Mouse (Mus musculus) brain, adult 2 months (tissue): ENCODE measurements around the gene Cox7a1.
"Not testable (repeated sequence)": the region's sequence is repeated elsewhere in the genome, so short reads cannot be mapped to it uniquely, and the experiment has no call there.

Experiments
- DNase-seq: peaks from one replicate; pipeline ENCODE4 v3.0.0; 2011; ENCODE audit warnings: low read depth, low spot score

Cox7a1 gene

DNA sequence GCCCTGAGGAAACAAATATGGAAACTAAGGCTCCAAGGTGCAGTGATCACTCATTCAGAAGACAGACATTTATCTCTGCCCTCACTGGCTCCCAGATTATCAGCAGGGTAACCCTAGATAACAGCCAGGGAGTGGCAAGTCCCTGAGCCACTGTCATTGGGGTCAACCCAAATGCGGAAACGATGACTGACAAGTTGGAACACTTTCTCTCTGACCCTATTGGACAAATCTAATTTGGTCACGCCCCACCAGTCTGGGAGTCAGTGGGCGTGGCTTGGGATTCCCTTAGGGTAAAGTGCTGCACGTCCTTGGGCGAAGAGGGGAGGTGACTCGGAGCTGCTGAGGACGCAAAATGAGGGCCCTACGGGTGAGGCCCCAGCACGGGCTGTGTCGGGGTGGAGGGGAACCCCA, at the start of gene Cox7a1:
Cox7a1 (plus strand) TSS at position 266 of the 411 bp plus-strand sequence.
- peak; percentile 83 for DNase-seq

DNA sequence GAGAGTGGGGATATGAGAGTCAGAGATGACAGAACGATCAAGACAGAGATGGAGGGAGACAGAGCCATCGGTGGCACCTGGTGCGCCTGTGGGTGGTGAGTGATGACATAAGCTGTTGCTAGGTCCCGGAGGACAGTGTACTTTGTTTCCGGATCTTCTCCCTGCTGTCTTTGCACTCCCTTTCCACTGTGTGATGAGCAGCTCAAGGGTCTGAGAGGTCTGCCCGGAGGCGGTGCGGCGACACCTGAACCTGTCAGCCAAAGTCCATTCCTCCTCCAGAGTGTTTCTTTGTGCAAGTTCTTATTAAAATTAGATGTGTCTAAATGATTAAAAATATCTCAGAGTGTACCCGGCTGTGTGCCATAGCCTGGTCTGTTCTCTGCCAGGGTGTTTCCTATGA, 47.1 kb upstream of the Cox7a1 start:
- peak; percentile 30 for DNase-seq

DNA sequence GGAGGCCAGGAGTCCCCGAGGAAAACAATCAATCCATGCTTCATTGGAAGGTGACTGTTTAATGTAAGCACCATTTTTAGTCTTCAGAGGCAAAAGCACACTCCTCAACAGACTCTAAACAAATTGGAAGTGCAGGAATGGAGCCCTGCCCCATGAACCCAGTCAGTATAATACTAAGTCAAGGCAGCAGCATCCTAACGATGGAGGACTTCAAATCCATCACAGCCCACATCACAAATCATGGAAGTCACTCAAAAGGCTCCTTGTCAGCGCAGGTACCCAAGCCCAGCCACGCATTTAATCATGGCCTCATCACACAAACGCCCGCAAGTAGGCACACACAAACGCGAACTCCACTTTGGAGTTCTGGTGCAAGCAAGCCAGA, 40.8 kb upstream of the Cox7a1 start:
- DNase-seq = no peak

DNA sequence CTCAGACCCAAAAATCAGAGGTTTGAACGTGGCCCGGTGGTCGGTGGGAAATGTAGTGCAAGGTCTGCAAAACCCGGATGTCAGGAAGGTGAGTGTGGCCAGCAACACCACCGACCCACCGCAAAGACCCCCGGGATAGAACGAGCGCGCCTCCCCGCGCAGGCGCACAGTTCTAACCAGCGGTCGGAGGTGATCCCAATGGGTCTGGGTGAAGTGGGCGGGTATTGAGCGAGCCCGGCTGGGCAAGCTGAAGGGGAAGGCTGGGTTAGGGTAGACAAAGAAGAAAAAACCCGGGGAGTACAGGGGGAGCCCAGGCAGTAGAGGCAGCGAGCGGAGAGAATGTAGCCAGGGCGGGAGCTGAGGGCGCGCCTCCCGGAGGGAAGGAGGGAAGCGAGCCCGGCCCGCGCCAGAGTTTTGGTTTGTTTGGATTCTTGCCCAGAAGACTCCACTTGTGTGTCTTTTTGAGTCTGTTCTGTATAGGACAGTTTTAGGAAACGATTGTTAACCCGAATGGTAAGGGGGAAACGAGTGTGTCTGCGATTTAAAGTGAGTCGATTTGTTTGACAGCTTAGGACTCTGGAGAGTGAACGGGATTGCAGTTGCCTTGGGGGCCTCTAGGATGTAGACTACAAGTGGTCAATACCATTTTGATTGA, 40.3 kb upstream of the Cox7a1 start:
- DNase-seq = peak; percentile 77

DNA sequence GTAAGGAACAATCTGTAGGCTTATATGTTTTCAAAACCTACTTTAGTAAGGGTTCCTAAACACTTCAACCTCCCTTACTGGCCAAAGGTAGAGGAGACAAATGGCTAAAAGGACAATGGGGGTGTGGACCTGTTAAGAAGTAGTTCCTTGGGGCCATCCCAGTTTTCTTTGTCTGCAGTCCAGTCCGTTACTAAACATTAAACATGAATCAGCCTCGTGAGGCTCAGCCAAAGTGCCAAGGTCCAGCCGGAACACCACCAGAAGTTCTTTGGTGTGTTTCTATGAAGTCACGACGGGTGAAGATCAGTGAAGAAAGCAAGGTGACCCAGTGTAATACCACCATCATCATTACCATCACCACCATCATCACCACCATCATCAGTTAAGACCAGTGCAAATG, 36.9 kb upstream of the Cox7a1 start:
- no peak for DNase-seq

DNA sequence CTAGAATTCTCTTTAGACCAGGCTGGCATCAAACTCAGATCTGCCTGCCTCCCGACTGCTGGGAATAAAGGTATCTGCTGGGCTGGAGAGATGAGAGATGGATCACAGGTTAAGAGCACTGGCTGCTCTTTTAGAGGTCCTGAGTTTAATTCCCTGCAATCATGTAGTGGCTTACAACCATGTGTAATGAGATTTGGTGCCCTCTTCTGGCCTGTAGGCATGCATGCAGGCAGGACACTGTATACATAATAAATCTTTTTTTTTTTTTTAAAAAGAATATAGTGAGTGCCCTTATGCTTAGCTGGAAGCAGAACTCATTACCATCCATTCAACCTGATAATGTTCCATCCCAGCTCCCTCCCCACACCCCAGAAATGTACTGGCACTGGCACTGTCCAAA, 29.9 kb upstream of the Cox7a1 start:
- DNase-seq = no peak

DNA sequence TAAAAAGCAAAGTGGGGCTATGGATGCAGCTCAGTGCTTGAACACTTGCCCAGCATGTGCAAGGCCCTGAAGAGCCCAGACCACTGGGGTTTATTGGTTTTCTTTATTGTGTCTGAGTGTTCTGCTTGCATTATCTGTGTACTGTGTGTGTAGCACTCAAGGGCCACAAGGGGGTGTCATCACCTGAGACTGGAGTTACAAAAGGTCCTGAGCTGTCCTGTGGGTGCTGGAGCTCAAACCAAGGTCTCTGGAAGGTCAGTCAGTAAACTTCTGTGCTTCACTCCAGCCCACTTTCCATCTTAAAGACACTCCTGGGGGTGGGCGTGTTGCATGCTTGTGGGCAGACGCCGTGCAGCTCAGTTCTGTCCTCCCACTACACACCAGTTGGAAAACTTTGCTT, 28.4 kb upstream of the Cox7a1 start:
- no peak for DNase-seq

DNA sequence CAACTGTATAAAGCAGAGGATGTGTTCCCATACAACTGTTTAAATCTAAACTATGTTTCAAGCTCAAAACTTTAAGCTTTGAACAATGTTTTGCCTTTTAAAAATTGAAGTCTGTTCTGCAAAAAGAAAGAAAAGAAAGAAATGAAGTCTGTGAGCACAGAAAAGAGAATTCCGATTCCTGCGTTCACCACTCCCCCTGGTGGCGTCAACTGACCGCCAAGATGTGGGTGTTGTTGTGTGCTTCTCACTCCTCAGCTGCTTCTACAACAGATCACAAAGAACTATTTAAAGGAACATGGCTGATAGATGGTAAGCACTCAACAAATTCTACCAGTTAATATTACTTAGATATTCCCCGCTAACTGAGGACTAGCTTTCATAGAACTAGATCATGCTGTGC, 20.8 kb upstream of the Cox7a1 start:
- peak; percentile 24 for DNase-seq

DNA sequence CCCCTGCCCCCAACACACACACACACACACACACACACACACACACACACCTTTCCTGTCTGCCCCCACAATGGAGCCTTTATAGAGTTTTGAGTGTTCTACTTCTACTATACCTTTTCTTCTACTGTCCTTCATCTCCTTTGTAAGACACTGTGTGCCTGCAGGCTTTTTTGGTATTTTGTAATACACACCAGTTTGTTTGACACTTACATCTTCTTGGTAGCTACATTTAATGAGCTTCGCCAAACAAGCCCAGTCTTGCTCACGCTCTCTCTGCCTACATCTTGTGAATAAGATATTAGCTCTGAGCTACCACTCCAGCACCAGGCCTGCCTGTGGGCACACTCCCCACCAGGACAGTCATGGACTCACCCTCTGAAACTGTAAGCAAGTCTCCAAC, 19.2 kb upstream of the Cox7a1 start:
- no peak for DNase-seq

DNA sequence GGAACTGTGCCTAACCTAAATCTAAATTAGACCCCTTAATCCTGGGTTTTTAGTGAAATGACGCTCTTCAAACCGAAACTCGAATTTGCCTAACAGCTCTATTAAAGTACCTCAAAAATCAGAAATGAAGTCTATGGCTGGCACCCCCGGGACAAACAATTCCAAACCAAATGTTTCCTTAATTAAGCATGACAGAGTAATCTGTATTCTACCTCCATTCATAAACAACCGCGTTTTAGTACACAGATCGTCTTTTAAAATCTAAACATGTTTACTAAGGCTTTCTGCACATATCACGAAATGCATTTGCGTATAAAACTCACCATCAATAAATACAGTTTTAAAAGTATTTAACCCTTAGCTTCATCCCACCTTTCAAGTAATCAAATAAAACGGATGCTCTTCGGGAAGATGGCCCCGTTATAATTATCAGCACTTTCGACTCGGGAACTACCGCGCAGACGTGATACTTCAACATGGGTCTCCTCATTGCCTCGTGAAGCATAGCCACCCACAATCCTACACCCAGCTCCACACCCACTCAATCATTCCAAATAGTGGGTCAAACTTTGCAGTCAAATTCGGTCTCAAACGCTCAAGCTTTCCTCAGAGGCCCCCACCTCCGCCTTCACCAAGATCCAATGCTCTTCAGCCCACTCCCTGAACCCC, 14.9 kb upstream of the Cox7a1 start:
- peak; percentile 61 for DNase-seq

DNA sequence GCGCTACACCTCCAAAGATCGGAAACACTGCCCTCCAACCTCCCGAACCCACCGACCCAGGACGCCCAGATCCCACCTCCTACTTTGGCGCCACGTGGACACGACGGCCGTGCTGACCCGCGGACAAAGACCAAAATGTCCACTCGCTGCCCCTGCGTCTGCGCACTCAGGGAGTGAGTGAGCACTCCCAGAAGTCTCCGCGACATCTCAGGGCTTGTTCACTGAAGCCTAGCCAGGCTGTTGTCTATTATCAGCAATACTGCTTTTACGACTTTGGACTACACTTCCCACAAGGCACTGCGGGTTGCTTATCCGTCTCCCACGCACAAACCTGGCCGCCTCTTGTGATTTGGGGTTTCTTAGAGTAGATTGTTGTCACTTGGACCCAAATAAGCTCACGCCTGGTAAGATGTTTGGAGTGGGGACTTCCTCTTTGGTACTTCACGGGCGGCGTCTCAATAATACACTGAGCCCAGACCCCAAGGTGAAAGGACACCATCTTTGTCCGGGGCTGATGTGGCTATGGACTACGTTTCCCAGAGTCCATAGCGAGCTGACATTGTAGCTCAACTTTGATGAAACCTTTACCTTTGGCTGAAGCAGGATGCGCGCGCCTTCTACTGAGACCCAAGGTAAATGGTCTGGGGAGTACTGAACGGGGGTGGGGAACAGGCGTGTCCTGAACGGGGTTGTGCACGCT, 14.2 kb upstream of the Cox7a1 start, which contains the start of gene Zfp146:
Zfp146 (minus strand) TSS at position 168 of the 700 bp plus-strand sequence.
- DNase-seq = peak; percentile 99

DNA sequence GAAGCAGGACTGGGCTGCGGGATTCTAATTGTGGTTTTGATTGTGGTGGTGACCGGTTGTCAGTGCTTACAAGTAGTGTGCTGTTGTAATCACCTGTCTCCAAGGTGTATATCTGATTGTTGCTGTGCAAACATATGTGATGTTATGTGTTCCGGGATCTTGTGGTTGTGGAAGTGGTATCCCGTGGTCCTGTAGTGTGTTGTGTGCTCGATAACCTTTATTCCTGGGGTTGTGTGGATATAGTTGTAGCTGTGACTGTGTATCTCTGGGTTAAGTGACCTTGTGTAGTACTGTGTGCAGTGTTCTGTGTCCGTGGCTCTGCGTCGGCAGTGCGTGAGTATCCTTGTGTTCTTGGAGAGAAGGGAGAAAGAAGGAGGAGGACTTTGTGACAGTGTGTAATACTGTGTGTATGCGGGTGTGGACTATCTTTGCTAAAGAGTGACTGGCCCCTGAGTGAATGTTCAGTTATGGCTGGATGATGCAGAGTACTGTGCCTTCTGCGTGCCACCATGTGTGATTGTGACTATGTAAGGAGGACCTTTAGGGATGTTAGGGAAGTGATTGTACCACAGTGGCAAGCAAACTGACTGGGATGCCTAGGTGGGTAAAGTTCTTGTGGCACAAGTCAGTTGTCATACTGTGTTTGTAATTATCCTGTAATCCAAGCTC, 13.5 kb upstream of the Cox7a1 start:
- no peak for DNase-seq

DNA sequence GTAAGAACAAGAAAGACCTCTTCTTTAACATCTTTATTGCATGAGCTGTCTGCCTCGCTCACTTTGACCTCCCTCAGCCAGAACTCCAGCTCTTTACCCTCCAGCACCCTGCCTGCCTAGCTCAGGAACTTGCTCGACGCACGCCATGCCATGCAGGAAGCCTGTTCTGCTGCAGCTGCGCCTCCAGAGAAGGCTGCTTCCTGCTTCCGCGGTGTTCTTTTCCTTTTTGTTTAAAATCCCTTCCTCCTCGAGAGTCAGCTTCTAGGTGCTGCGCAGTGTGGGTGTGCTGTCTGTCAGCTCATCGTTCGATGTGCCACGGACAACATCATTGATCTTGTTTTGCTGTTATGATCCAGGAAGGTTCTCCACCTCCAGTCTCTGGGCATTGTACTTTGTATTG, 7.5 kb upstream of the Cox7a1 start:
- DNase-seq = no peak

DNA sequence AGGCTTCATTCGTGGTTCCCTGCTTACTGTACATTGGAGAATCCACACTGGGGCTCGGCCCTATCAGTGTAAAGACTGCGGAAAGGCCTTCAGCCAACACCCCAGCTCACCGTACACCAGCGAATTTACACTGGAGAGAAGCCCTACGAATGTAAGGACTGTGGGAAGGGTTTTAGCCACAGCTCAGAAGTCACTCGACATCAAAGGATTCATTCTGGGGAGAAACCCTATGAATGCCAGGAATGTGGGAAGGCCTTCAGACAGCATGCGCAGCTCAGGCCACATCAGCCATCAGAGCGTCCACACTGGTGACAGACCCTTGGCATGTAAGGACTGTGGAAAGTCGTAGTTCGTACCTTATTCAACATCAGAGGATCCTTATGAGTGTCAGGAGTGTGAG, 5.7 kb upstream of the Cox7a1 start:
- DNase-seq = no peak

DNA sequence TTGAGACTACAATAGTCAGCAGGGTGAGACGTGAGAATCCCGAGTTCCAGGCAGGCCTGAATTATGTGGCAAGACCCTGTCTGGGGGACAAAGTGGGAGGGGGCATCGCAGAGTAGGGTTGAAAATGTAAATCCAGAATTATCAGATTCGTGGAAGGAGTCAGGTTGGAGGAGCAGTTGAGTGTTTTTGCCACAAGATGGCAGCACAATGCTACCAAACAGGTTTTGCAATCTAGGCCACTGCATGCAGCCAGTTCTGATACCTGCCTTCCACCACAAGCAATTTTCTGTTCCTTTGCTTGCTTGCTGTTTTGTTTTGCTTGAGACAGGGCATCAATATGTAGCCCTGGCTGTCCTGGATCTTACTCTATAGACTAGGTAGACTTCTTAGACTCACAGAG, 2.6 kb upstream of the Cox7a1 start:
- peak; percentile 93 for DNase-seq

DNA sequence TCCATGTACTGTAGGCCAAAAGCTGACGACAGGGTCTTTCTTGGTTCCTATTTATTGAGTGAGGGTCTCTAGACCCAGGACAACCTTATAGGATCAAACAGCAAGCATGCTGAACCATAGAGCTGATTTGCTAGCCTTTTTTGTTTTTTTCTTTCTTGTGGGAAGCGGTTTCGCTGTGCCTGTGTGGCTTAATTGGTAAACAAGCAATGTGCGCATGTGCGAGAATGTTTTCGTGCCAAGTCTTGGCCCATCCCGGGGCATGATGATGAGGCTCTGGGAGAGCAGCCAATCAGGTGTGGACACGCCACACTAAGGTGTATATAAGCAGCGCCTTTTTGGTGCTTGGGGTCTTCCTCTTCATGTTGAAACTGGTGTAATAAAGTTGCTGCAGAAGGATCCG, 2.0 kb upstream of the Cox7a1 start:
- not testable (repeated sequence) for DNase-seq

DNA sequence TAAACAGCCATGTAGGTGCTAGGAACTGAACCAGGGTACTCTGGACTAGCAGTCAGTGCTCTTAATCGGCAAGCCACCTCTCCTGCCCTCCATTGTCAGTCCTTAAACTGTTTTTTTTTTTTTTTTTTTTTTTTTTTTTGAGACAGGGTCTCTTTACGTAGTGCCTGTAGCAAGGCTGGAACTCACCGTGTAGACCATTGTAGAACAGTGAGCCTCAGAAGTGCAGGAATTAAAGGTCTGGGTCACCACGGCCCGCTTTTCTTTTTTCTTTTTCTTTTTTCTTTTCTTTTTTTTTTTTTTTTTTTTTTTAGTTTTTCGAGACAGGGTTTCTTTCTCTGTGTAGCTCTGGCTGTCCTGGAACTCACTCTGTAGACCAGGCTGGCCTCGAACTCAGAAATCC, 755 bp upstream of the Cox7a1 start:
- not testable (repeated sequence) for DNase-seq

DNA sequence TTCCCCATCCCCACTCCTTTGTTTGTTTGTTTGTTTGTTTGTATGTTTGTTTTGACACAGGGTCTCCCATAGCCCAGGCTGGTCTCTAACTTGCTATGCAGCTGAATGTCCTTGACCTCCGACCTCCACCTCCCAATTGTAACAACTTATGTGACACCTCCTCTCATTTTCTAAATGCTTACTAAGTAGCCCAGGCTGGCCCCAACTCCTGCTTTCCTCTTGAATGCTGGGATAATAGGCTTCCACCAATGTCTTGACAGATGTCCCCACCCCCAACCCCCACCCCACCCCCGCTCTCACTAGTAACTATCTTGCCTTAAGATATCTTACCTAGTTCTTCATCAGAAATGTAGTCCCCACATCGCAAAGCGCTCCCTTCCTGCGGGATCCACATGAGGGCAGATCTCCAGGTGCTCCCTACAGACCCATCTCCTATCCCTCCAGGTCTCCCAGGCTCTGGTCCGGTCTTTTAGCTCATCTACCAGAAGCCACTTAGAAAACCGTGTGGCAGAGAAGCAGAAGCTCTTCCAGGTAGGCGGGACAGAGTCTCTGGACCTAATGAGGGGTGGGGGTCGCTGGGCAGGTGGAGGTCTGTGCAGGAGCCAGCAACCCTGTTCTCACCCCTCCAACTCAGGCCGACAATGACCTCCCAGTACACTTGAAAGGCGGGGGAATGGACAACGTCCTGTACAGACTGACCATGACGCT, 851 bp downstream of the Cox7a1 start:
- DNase-seq = no peak

DNA sequence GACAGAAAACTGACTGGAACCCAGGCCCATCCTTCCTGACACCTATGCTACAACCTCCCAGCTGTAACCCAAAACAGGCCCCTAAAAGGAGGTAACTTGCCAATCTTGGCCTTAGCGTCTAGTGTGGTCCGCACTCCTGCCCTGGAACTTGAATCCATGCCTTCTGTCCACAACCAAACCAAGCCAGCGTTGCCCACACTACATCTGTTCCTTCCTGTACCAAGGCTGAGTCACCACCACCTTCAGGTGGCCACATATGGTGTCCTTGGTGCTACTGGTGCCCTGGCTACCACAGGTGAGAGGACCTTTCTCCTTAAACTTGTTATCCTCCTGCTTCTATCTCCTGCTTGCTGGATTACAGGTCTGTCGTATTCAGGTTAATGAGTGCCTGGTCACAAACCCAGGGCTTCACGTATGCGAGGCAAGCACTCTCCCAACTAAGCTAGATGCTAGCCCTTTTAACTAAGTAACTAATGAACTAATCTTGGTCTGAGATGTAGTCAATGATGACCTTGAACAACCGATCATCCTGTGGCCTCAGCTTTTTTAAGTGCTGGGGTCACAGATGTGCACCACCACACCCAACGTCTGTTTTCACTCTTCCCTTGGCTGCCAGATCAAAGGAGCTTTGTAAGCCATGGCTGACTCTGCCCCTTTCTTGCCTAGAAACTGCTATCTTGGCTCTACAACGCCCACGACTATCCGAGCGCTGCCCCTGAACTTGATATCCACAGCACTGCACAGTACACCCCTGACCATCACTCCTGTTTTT, 4.6 kb downstream of the Cox7a1 start:
- DNase-seq = peak; percentile 81

DNA sequence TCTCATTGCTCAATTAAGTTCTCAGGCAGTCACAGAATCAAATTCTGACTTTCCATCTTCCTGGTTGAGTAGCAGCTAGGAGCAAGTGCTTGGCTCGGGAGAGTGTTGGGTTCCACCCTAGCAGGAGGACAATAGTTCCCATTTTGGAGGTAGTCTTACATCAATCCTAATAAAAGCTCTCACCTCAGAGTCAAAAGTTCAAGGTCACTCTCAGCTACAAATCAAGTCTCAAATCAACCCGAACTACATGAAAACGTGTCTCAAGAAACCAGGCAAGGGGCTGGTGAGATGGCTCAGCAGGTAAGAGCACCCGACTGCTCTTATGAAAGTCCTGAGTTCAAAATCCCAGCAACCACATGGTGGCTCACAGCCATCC, 5.2 kb downstream of the Cox7a1 start:
- no peak for DNase-seq

DNA sequence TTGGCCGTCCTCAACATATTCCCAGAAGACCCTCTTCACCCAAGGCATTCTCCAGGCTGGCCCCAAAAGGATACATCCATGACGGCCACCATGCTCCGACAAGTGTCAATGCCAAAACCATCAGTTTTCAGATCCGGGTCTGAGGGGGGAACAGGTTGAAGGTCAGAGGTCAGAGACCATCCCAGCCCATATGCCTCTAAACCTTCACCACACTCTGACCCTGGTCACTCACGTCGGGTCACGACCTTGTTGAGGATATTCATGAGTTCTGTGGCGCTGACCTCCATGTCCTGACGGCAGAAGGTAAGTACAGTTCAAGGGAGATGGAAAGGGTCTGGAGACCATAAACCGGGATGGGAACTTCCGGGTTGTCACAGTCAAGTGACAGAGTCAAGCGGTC, 8.1 kb downstream of the Cox7a1 start:
- no peak for DNase-seq
